Mouse (Mus musculus) CD4-positive, CD25-positive, alpha-beta regulatory T cell, adult 4 months (primary cell): ENCODE results near the gene Grhpr. TPM values are rescaled to one million over a fixed set of nuclear protein-coding genes. Genes with fewer than 3 reads are reported as not detected.
"Not testable (repeated sequence)": the region's sequence is repeated elsewhere in the genome, so short reads cannot be mapped to it uniquely, and the experiment has no call there.

Experiments used
- ATAC-seq: one replicate; pipeline ENCODE4 v1.8.0; 2017
- polyA plus RNA-seq, 2 experiments: library from polyadenylated mRNA; unstranded; fragments of 100-300 nt; shearing (Covaris generic); gene quantifications; one replicate each; pipeline ENCODE4 v1.2.1; 2017

Grhpr gene
- polyA plus RNA-seq, result 10 to 100 TPM; 21.8 to 28.4 TPM

GRCm38 (mm10) chr4:44981280-44981973 is at the start of gene Grhpr:
Gene Grhpr (plus strand): TSS chr4:44981395.
- peak; percentile 89 for ATAC-seq

- no peak for ATAC-seq
Observed at GRCm38 (mm10) chr4:44931732-44932131, 49.5 kb upstream of the Grhpr start.

- no peak for ATAC-seq
Observed at GRCm38 (mm10) chr4:44938359-44939340, 42.5 kb upstream of the Grhpr start.

GRCm38 (mm10) chr4:44939576-44940249 is 41.5 kb upstream of the Grhpr start:
- ATAC-seq, result no peak

GRCm38 (mm10) chr4:44940286-44940685 is 40.9 kb upstream of the Grhpr start:
- no peak for ATAC-seq

GRCm38 (mm10) chr4:44942237-44942636 is 39.0 kb upstream of the Grhpr start:
- no peak for ATAC-seq

- ATAC-seq, result no peak
Observed at GRCm38 (mm10) chr4:44943480-44943879, 37.7 kb upstream of the Grhpr start.

GRCm38 (mm10) chr4:44944426-44945075 is 36.6 kb upstream of the Grhpr start:
- ATAC-seq, result no peak

GRCm38 (mm10) chr4:44946126-44946525 is 35.1 kb upstream of the Grhpr start:
- ATAC-seq, result not testable (repeated sequence)

GRCm38 (mm10) chr4:44947464-44947863 is 33.7 kb upstream of the Grhpr start:
- ATAC-seq, result no peak

- ATAC-seq, result no peak
Observed at GRCm38 (mm10) chr4:44948314-44948713, 32.9 kb upstream of the Grhpr start.

GRCm38 (mm10) chr4:44953041-44953440 is 28.2 kb upstream of the Grhpr start:
- ATAC-seq, result no peak

- no peak for ATAC-seq
Observed at GRCm38 (mm10) chr4:44958776-44959175, 22.4 kb upstream of the Grhpr start.

- no peak for ATAC-seq
Observed at GRCm38 (mm10) chr4:44959220-44959619, 22.0 kb upstream of the Grhpr start.

- no peak for ATAC-seq
Observed at GRCm38 (mm10) chr4:44963156-44963555, 18.0 kb upstream of the Grhpr start.

- no peak for ATAC-seq
Observed at GRCm38 (mm10) chr4:44965175-44965574, 16.0 kb upstream of the Grhpr start.

- ATAC-seq, result no peak
Observed at GRCm38 (mm10) chr4:44965736-44966135, 15.5 kb upstream of the Grhpr start.

GRCm38 (mm10) chr4:44967402-44967801 is 13.8 kb upstream of the Grhpr start:
- no peak for ATAC-seq

GRCm38 (mm10) chr4:44970056-44970455 is 11.1 kb upstream of the Grhpr start:
- ATAC-seq, result no peak

- peak; percentile 42 for ATAC-seq
Observed at GRCm38 (mm10) chr4:44970612-44971110, 10.5 kb upstream of the Grhpr start.

- ATAC-seq, result peak; percentile 98
Observed at GRCm38 (mm10) chr4:44973450-44973849, 7.7 kb upstream of the Grhpr start.

GRCm38 (mm10) chr4:44973871-44974270 is 7.3 kb upstream of the Grhpr start:
- ATAC-seq, result no peak
